ENCODE assay signal across 18 mouse cellular contexts in the genomic region with DNA sequence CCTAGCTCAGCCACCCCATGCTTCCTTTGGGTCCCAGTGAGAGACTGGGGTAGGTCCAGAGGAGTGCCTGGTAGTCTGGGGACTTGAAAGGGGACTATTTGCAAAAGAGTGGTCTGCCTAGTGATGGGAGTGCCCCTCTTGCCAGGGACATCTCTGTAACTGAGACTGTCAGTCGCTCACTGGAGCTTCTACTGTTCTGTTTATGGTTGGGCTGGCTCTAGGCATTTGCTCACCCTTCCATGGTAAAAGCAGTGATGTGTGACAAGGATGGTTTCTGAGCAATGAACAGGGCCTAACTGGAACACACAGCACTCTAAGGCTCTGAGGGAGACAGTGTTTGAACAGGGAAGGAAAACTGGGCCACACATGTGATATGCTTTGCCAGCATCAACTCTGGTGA. TPM values are rescaled to one million over a fixed set of nuclear protein-coding genes. Genes with fewer than 3 reads are reported as not detected.
"Had no signal": no experiment of that assay in that cellular context is flagged by ENCODE, and none has a peak within 500 bp of the region (broad histone marks: within the 10 kb centered on the region; RNA-seq: fewer than 3 reads in every experiment).

No protein-coding gene starts in this region.

- DNase-seq: lung, adult 18-20 months; lung, embryonic 14.5 days; lung, postnatal 10 days; lung, postnatal 4 days; midbrain, embryonic 14.5 days; right cerebral cortex, postnatal 25 days; right cerebral cortex, postnatal 4 days; spleen, adult 18-20 months; thymus, adult 18-20 months; thymus, postnatal 14 days; thymus, postnatal 36 days had no signal

- H3K4me1 ChIP-seq: midbrain, embryonic 10.5 days; midbrain, embryonic 12.5 days; neural tube, embryonic 13.5 days; neural tube, embryonic 15.5 days had no signal

- H3K27me3 ChIP-seq: midbrain, embryonic 12.5 days; neural tube, embryonic 13.5 days; neural tube, embryonic 15.5 days had no signal

- ATAC-seq: midbrain, embryonic 16.5 days had no signal

- H3K9me3 ChIP-seq: midbrain, embryonic 10.5 days; midbrain, embryonic 12.5 days; neural tube, embryonic 13.5 days; neural tube, embryonic 15.5 days had no signal

- H3K4me3 ChIP-seq: midbrain, embryonic 10.5 days; midbrain, embryonic 12.5 days; myocyte; neural tube, embryonic 13.5 days; neural tube, embryonic 15.5 days had no signal

- H3K27ac ChIP-seq: midbrain, embryonic 10.5 days; midbrain, embryonic 12.5 days; neural tube, embryonic 13.5 days; neural tube, embryonic 15.5 days had no signal

- H3K4me2 ChIP-seq: lung, embryonic 14.5 days; midbrain, embryonic 12.5 days; neural tube, embryonic 13.5 days; neural tube, embryonic 15.5 days had no signal

- H3K9ac ChIP-seq: lung, embryonic 14.5 days; midbrain, embryonic 12.5 days; neural tube, embryonic 13.5 days; neural tube, embryonic 15.5 days had no signal

RNA-seq across cellular contexts. Expression of a gene that starts 46.3 kb away (rescaled TPM):
- polyA plus RNA-seq: small intestine, adult 2 months had no signal
